Mouse (Mus musculus) liver, postnatal 0 days (tissue): ENCODE results near the gene Btf3l4.

Experiments
- CTCF ChIP-seq: sonication (generic); IDR thresholded peaks from 2 replicates; pipeline ENCODE4 v1.5.1; 2016; ENCODE audit warnings: antibody characterized with exemption, low read depth
- EP300 ChIP-seq: IDR thresholded peaks from 2 replicates; pipeline ENCODE4 v1.6.1; 2016; ENCODE audit warnings: antibody characterized with exemption, low read depth, mild to moderate bottlenecking

- no peak for TF ChIP-seq CTCF
- TF ChIP-seq EP300: no peak
Measured at GRCm38 (mm10) chr4:108838031-108838430, 4.6 kb upstream of the Btf3l4 start.
